ENCODE assay signal across 20 mouse cellular contexts in genomic region chr12:108737838-108738237, GRCm38 (mm10). TPM values are rescaled to one million over a fixed set of nuclear protein-coding genes. Genes with fewer than 3 reads are reported as not detected.
DNase-seq lines count a peak whose midpoint lies in the region; ATAC-seq lines count a peak whose summit lies in the region.
"Had no signal": no experiment of that assay in that cellular context is flagged by ENCODE, and none has a peak within 500 bp of the region (broad histone marks: within the 10 kb centered on the region; RNA-seq: fewer than 3 reads in every experiment).

No protein-coding gene starts in this region.

- H3K4me3 ChIP-seq in heart, embryonic 12.5 days = no peak overlapping the region
- H3K4me3 ChIP-seq in heart, embryonic 10.5 days = no peak overlapping the region
- no peak overlapping the region for H3K4me3 ChIP-seq in embryonic facial prominence, embryonic 10.5 days
- no peak overlapping the region for H3K4me3 ChIP-seq in hindbrain, embryonic 12.5 days

- DNase-seq in heart, adult 11 months = peak; percentile 61
- peak; percentile 54 for DNase-seq in heart, embryonic 10.5 days (ENCODE audit: low spot score)
- DNase-seq in heart, adult 9 months (ENCODE audit: low spot score in 2 of 2) = no peak
- peak; percentile 3 for DNase-seq in embryonic facial prominence, embryonic 10.5 days (ENCODE audit: low spot score)
- DNase-seq: adrenal gland, adult 2 months; adrenal gland, adult 8-10 months; adrenal gland, postnatal 10 days; adrenal gland, postnatal 14 days; adrenal gland, postnatal 25 days; adrenal gland, postnatal 36 days; B cell, adult 2 months; cerebellum, adult 11 months; cerebellum, adult 11-12 months; cerebellum, adult 18-20 months had no signal

- no peaks in the 10 kb centered on the region for H3K9me3 ChIP-seq in heart, embryonic 12.5 days (replicated peaks)
- no peaks in the 10 kb centered on the region for H3K9me3 ChIP-seq in heart, embryonic 10.5 days
- H3K9me3 ChIP-seq in embryonic facial prominence, embryonic 10.5 days = no peaks in the 10 kb centered on the region
- H3K9me3 ChIP-seq in hindbrain, embryonic 12.5 days (replicated peaks) = no peaks in the 10 kb centered on the region

- no peaks in the 10 kb centered on the region for H3K36me3 ChIP-seq in heart, embryonic 12.5 days
- H3K36me3 ChIP-seq in heart, embryonic 10.5 days = no peaks in the 10 kb centered on the region
- H3K36me3 ChIP-seq in embryonic facial prominence, embryonic 10.5 days (replicated peaks) = no peaks in the 10 kb centered on the region
- H3K36me3 ChIP-seq in hindbrain, embryonic 12.5 days = no peaks in the 10 kb centered on the region
- H3K36me3 ChIP-seq: G1E had no signal

- no peaks in the 10 kb centered on the region for H3K4me1 ChIP-seq in heart, embryonic 12.5 days (replicated peaks)
- no peaks in the 10 kb centered on the region for H3K4me1 ChIP-seq in heart, embryonic 10.5 days
- no peaks in the 10 kb centered on the region for H3K4me1 ChIP-seq in embryonic facial prominence, embryonic 10.5 days
- no peaks in the 10 kb centered on the region for H3K4me1 ChIP-seq in hindbrain, embryonic 12.5 days

- 84% methylated on average over 7 of the region's 7 CpGs for WGBS in heart, embryonic 12.5 days
- WGBS in heart, embryonic 10.5 days = 90% methylated on average over 7 of the region's 7 CpGs
- 95% methylated on average over 7 of the region's 7 CpGs for WGBS in embryonic facial prominence, embryonic 10.5 days
- 94% methylated on average over 7 of the region's 7 CpGs for WGBS in hindbrain, embryonic 12.5 days

- H3K27me3 ChIP-seq in heart, embryonic 12.5 days (replicated peaks) = no peaks in the 10 kb centered on the region
- no peaks in the 10 kb centered on the region for H3K27me3 ChIP-seq in heart, embryonic 10.5 days (ENCODE audit: insufficient read depth, poor library complexity, severe bottlenecking)
- H3K27me3 ChIP-seq in embryonic facial prominence, embryonic 10.5 days (replicated peaks; ENCODE audit: low read depth, poor library complexity, severe bottlenecking) = no peaks in the 10 kb centered on the region
- H3K27me3 ChIP-seq in hindbrain, embryonic 12.5 days = no peaks in the 10 kb centered on the region
- H3K27me3 ChIP-seq: Patski had no signal

- H3K27ac ChIP-seq in heart, embryonic 12.5 days (ENCODE audit: poor library complexity, severe bottlenecking) = no peak overlapping the region
- H3K27ac ChIP-seq in heart, embryonic 10.5 days = no peak overlapping the region
- H3K27ac ChIP-seq in embryonic facial prominence, embryonic 10.5 days (replicated peaks) = no peak overlapping the region
- H3K27ac ChIP-seq in hindbrain, embryonic 12.5 days = no peak overlapping the region

- no peak for ATAC-seq in heart, embryonic 12.5 days (ENCODE audit: insufficient number of reproducible peaks, low FRiP score)
- no peak for ATAC-seq in hindbrain, embryonic 12.5 days (ENCODE audit: low FRiP score)
- ATAC-seq: activated CD4-positive, CD25-positive, alpha-beta regulatory T cell, adult 4 months; CD4-positive, CD25-positive, alpha-beta regulatory T cell, adult 4 months; Patski had no signal

- no peak overlapping the region for H3K9ac ChIP-seq in heart, embryonic 12.5 days
- H3K9ac ChIP-seq in hindbrain, embryonic 12.5 days = no peak overlapping the region

- no peak overlapping the region for H3K4me2 ChIP-seq in heart, embryonic 12.5 days
- H3K4me2 ChIP-seq in hindbrain, embryonic 12.5 days (replicated peaks) = no peak overlapping the region

RNA-seq across cellular contexts. Expression of gene Degs2, which starts 35.7 kb away (rescaled TPM):
- polyA plus RNA-seq in heart, embryonic 12.5 days (2016; fragmentation: Nextera tagmentation; extraction: Ambion mirVana) = 0.64 and 1.0 TPM in 2 replicates
- 0.39 and 0.94 TPM in 2 replicates for polyA plus RNA-seq in heart, embryonic 10.5 days (2016; fragmentation: Nextera tagmentation; extraction: Ambion mirVana)
- polyA plus RNA-seq in embryonic facial prominence, embryonic 10.5 days (2016; fragmentation: Nextera tagmentation; extraction: Ambion mirVana) = 1.1 and 1.7 TPM in 2 replicates
- 1.7 and 2.2 TPM in 2 replicates for polyA plus RNA-seq in hindbrain, embryonic 12.5 days (2016; fragmentation: Nextera tagmentation; extraction: Ambion mirVana)
- polyA plus RNA-seq: G1E had no signal

RNA-seq across cellular contexts. Expression of gene Yy1, which starts 54.9 kb away (rescaled TPM):
- polyA plus RNA-seq in heart, embryonic 12.5 days (2016; fragmentation: Nextera tagmentation; extraction: Ambion mirVana) = 16.0 and 18.8 TPM in 2 replicates
- polyA plus RNA-seq in heart, embryonic 10.5 days (2016; fragmentation: Nextera tagmentation; extraction: Ambion mirVana) = 11.8 and 17.5 TPM in 2 replicates
- polyA plus RNA-seq in embryonic facial prominence, embryonic 10.5 days (2016; fragmentation: Nextera tagmentation; extraction: Ambion mirVana) = 14.0 and 15.0 TPM in 2 replicates
- polyA plus RNA-seq in hindbrain, embryonic 12.5 days (2016; fragmentation: Nextera tagmentation; extraction: Ambion mirVana) = 16.2 and 18.3 TPM in 2 replicates

Comparison
In these comparisons a context has a peak if more than half of its experiments do, and no peak if none do; other contexts are left out.
1. DNase-seq: peak in heart, adult 11 months (single experiment), heart, embryonic 10.5 days (single experiment) and embryonic facial prominence, embryonic 10.5 days (single experiment); none in heart, adult 9 months (0 of 2).